Mouse (Mus musculus) heart, adult 9 months (tissue): ENCODE measurements at regions not wholly inside any gene's neighbourhood (a gene's known extent, or its start where the extent isn't known, plus 50 kb on each side); places are given as distances from the start of the nearest gene placed in this dataset.

Source experiments
- DNase-seq, 2 experiments: peaks; one replicate each; pipeline ENCODE4 v3.0.0; 2022; ENCODE audit warnings: low spot score in 2 of 2

DNA sequence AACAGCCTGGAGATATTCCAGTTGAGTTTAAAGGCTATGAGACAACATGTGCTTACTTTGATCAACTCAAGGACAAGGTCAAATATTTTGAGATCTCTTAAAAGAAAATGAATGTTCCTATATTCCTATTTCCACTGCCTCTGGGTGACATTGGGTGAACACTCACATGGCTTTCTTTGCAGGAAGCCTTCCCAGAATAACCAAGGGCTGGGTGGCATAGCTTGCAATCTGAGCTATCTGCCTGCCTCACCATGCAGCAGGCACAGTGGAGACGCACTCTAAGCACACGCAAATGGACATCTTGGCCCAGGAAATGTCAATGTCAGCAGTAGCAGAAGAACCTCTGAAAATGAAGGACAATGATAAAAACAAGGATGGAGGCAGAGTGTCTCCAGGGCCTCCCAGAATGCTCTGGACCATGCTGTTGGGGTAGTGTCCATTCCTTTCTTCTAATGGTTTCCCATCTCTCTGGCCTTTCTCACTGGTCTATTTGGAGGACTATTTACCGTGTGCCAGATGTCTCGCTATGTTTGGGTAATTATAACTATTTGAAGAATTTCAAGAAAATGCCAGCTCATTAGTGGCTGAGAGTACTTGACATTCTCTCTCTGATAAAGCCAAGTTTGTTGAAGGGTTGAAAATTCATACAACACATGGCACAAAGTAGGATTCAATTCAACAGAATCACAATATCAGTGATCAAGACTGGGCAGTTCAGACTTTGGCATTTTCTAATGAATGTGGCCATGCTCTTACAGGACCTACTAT is 276.3 kb upstream of the Rnf32 start:
- DNase-seq, result no peak

GRCm38 (mm10) chr5:28904500-28904899 is 291.3 kb upstream of the Rnf32 start:
- no peak for DNase-seq

DNA sequence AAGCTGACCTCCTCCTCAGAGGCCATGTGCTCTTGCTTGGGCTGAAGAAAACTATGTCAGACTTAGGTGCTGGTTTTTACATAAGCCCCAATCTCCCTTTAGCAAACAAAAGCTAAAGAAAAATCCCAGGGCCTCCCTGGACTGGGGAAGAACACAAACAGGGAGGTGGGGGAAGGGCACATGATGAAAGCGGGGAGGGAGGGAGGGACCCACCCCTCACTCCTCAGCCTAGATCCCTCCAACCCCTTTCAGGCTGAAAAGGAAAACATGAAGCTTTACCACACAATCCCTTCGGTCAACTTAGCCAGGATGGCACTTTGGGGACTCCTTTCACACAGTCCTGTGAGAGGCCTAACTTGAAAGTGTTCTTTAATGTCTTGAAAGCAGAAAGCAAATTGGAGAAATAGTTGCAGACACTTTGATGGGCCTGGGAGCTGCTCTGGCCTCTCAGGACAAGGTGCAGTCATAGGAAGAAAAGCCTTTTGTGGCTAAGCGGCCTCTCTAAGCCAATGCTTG is 291.9 kb upstream of the Rnf32 start:
- DNase-seq, result no peak

- no peak for DNase-seq
Measured at GRCm38 (mm10) chr5:28892703-28893249, 303.0 kb upstream of the Rnf32 start.

DNA sequence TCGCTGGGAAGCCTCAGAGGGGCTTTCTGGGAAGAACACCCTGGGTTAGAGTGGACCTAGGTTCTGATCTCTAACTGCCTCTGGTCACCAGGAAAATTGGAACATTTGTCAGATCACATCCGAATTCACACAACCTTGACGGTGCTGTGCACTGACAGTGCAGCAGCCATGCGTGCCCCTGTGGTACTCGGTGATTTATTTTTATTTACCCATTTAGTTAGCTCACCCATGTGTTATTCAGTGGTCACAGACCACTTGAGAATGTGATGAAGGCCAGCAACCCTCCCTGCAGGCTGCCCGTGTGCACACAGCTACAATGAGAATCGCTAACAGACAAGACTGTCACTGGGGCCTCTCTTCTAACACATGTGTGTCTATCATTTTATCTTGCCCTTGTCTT is 303.8 kb upstream of the Rnf32 start:
- DNase-seq, result no peak

DNA sequence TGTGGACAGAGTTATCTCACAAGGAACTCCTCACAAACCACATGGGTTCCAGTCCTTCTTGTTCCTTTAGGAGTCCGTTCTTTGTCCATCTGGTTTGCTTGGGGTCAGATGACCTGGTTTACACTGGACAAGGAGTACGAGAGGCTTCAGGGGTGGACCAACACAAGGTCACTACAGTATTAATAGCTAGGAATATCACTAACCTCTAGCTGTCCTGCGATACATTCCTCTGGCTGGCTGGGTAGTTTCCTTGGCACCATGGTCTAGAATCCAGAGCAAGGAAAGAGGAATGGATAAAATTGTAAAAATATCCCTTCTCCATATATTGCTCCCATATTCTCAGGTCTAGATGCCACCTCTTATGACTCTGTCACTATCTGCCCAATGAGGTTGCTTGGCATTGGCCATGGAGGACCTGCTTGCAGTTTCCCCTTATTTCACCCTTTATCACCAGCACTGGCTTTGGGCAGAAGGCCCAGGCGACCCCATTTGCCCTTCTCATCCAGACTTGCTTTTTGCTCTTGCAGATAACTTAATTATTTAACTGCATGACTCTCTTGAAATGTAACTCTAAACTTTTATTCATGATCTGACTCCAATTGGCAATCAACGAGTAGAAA is 310.9 kb upstream of the Rnf32 start:
- DNase-seq, result peak; percentile 37 to 62

DNA sequence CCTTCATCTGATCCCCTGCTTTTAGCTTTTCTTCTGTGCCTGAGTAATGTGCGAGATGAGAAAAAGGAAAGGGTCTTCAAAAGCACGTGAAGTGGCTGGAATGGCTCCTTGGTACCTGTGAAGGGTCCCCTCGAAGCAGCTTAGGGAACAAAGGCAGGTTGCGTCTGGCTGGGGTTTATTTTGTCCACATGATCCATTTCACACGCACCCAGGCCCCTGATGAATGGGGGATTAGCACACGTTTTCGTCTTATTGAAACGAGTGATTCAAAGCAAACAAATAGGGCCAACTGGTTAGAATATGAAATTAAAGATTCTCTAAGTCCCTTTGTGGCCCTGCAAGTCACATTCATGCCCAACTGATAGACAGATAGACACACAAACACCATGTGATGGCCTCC is 319.6 kb upstream of the Rnf32 start:
- no peak for DNase-seq

- no peak for DNase-seq
Measured at GRCm38 (mm10) chr5:28873600-28874265, 322.1 kb upstream of the Rnf32 start.

- DNase-seq, result no peak
Measured at GRCm38 (mm10) chr5:28859604-28860371, 336.0 kb upstream of the Rnf32 start.

DNA sequence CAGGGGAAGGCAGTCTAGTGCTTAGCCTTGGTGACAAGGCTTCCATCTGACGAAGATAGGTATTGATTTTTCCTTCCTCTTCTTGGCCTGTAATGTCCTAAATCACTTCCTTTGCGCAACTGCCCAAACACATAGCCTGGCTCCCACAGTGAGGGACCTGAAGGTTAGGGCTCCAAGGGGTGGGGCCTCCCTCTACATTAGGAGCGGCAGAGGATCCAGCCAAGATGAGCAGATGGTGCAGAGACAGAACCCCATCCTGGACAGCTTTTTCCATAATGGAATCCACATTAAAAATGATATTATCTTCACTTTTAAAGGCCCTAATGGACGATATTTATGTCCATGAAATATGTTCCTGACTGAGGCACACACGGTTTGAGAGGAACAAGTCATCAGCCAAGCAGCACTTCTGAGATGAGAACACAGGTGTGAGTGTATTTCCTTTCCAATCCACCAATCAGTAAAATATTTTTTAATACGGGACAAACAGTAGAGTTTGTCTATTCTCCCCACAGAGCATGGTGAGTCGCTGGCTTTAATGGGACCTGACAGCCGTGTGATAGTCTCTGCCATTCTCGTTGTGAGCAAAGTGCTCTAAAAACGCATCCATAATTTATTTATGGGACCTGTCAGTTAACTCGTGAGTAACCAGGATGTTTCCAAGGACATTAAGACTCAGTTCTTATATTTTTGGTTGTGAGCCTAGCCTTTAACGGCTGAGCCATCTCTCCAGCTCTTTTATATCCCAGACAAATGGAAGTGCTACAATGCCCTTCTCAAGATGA is 357.5 kb upstream of the Rnf32 start:
- no peak for DNase-seq

GRCm38 (mm10) chr5:28819091-28819490 is 352.0 kb upstream of the Shh start:
- DNase-seq, result no peak

DNA sequence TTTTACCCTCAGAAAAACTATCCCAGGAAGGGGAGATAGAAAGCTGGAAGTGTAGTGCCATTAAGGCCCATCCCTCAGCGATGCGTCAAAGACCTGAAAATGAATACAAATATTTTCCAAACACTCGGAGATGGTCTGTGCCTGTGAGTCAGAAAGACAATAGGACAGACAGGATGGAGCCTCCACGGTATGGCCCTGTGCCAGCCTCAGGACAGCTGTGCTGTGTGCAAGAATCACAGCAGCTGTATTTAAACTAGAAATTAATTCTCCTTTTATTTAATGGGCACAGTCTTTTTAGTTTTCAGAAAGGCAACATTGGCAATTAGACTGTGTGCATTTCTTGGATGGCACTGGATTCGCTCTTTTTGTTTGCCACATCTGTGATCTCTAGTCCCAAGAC is 340.9 kb upstream of the Shh start:
- DNase-seq, result no peak

DNA sequence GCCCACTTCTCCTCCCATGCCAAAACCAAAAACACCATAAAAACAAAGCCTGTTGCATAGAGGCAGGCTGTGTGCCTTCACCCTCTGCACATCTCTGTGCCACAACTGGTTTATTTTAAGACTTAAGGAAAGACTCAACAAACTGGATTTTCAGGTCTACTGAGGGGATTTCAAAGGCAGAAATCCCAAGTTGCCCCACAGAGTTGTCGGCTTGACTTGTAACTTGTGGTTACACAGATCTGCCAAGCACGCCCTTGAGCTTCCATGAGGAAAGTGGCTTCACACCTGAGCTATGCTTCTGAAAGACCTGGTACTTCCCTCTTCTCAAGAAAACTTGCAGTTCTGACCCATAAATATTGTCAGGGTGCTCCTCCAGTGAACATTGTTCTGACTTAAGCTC is 332.4 kb upstream of the Shh start:
- DNase-seq, result no peak

GRCm38 (mm10) chr5:28798361-28798760 is 331.3 kb upstream of the Shh start:
- no peak for DNase-seq

- DNase-seq, result no peak
Measured at GRCm38 (mm10) chr5:28795130-28795758, 328.2 kb upstream of the Shh start.

- DNase-seq, result no peak
Measured at GRCm38 (mm10) chr5:28793781-28794180, 326.7 kb upstream of the Shh start.

DNA sequence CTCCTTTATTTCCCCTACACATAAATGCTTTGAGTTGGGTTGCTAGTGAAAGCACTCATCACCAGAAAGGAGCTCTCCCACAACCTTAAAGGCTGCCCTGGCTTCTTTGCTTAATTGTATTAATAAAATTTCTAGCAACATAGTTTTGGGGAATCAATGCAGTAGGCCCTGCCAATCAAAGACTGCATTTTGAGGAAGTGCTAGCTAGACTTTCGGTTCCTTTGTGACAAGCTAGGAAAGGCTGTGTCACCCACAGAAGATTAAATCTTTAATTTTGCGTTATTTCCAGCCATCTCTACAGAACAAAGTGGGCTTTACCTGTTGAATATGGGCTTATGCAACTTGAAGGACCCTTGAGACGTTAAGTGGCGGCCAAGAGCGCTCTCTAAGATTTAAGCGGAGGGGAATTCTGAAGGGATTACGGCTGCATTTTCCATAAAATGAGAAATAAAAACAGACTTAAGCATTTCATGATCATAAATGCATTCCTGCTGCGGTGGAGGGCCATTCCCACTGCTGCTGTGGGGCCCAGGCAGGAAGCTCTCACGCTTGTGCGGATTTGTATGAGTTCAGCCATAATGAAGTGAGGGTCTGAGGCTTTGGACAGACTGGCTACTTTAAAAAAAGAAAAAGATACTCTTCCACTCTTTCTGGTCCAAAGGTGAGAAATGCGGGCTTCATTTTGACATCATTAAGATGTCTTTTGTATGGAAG is 318.4 kb upstream of the Shh start:
- DNase-seq, result no peak

- no peak for DNase-seq
Measured at GRCm38 (mm10) chr5:28784339-28784966, 317.4 kb upstream of the Shh start.

GRCm38 (mm10) chr5:28775648-28776359 is 308.7 kb upstream of the Shh start:
- no peak for DNase-seq
